Mouse (Mus musculus): Measurements from ENCODE around the gene Gpcpd1. TPM values are rescaled to one million over a fixed set of nuclear protein-coding genes. Genes with fewer than 3 reads are reported as not detected.
A peak's percentile ranks its signal among the peaks of the same experiment; 100 is the strongest.

The Gpcpd1 gene
- polyA plus RNA-seq, 1 experiment from 2014 or later: 73.0 TPM

DNA sequence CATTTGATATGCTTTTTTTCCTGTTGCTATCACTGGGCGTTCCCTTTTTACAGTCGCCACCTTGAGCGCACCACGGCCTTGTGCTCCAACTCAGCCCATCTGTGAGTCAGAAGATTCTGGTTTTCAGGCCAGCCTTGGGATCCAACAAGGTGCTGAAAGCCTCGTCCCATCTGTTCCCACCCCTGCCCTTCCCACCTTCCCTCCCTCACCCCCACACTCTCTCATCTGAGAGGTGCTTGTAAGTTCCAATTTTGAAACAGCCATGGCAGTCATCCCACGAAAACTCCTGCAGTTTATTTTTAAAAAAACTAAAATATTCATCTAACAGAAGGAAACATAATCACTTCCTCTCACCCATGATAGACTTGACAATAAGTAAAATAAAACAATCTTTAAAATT lies 80.0 kb downstream of the Gpcpd1 start:
- no peak for ATAC-seq (ENCODE audit: insufficient read depth)
- Histone ChIP-seq H3K4me1 (replicated peaks) (peaks cover 6% of the 10 kb centered on the region), H3K4me3 (replicated peaks) (no peak overlapping the region), H3K4me2 (no peak overlapping the region), H3K9me3 (replicated peaks) (no peaks in the 10 kb centered on the region), H3K27me3 (no peaks in the 10 kb centered on the region), H3K9ac (no peak overlapping the region), H3K27ac (replicated peaks) (no peak overlapping the region), H3K36me3 (replicated peaks) (no peaks in the 10 kb centered on the region)
- 53% methylated on average over 6 of the region's 6 CpGs for WGBS (ENCODE audit: insufficient replicate concordance)

DNA sequence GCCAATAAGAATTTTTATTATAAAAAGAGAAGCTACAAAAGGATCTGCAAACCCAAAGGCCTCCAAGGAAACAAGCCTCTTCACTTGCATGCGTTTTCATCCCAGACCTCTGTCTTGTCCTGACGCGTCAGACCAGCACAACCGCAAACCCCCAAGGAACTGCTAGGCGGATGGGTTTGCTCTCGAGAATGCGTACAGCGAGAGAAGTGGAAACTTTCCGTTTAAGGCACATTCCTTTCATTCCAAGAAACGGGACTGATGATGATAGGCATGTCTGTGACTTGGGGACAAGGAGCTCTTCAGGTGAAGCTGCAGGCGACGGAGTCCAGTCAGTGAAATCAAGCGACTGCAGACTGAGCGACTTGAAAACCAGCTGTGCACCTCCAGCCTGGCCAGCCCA lies 80.4 kb downstream of the Gpcpd1 start:
- Histone ChIP-seq H3K9me3 (replicated peaks) (no peaks in the 10 kb centered on the region), H3K27me3 (no peaks in the 10 kb centered on the region), H3K4me3 (replicated peaks) (no peak overlapping the region), H3K4me1 (replicated peaks) (peaks cover 2% of the 10 kb centered on the region), H3K27ac (replicated peaks) (no peak overlapping the region), H3K36me3 (replicated peaks) (no peaks in the 10 kb centered on the region), H3K9ac (no peak overlapping the region), H3K4me2 (no peak overlapping the region)
- 70% methylated on average over 14 of the region's 14 CpGs for WGBS (ENCODE audit: insufficient replicate concordance)
- no peak for ATAC-seq (ENCODE audit: insufficient read depth)

DNA sequence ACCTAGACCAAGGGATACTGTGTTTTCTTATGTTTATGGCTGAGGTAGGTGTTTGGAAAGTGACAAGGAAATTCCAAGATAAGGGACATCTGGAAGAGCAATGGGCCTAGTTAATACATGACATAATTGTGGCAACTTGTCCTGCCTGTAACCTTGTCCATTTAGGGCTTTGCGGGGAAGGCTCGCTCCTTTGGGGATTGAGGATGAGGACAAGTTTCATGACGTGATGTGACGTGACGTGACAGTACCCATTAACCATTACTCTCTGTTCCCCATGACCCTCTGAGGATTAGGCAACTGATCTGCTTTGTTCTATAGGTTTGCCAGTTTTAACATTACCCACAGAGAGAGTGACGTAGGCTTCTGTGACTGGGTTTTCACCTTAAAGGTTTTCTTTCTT lies 81.7 kb downstream of the Gpcpd1 start:
- H3K4me1 ChIP-seq (replicated peaks): no peaks in the 10 kb centered on the region
- H3K36me3 ChIP-seq (replicated peaks): no peaks in the 10 kb centered on the region
- no peak for ATAC-seq (ENCODE audit: insufficient read depth)
- no peak overlapping the region for H3K27ac ChIP-seq (replicated peaks)
- no peaks in the 10 kb centered on the region for H3K9me3 ChIP-seq (replicated peaks)
- H3K4me2 ChIP-seq: no peak overlapping the region
- H3K9ac ChIP-seq: no peak overlapping the region
- no peaks in the 10 kb centered on the region for H3K27me3 ChIP-seq
- WGBS (ENCODE audit: insufficient replicate concordance): 75% methylated on average over 6 of the region's 6 CpGs
- H3K4me3 ChIP-seq (replicated peaks): no peak overlapping the region

DNA sequence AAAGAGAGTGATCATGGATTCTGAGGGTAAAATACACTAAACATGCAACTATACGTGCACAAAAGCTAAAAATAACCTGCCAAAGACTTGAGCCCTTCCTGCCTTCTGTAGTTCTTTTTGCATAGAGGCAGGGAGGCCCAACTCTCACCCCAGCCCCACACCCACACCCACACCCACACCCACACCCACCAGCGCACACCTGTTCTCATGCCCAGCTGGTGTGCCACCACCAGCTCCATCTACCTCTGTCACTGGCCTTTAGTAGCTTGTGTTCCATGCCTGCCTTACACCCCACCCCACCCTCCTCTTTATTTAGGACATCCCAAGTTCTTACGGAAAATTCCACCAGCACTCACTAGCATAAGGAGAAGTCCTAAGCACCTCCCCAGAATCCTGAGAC lies 89.2 kb downstream of the Gpcpd1 start:
- H3K27ac ChIP-seq (replicated peaks): no peak overlapping the region
- no peaks in the 10 kb centered on the region for H3K36me3 ChIP-seq (replicated peaks)
- no peak overlapping the region for H3K4me2 ChIP-seq
- no peak overlapping the region for H3K9ac ChIP-seq
- 73% methylated on average over 3 of the region's 3 CpGs for WGBS (ENCODE audit: insufficient replicate concordance)
- no peaks in the 10 kb centered on the region for H3K9me3 ChIP-seq (replicated peaks)
- no peaks in the 10 kb centered on the region for H3K4me1 ChIP-seq (replicated peaks)
- no peaks in the 10 kb centered on the region for H3K27me3 ChIP-seq
- ATAC-seq (ENCODE audit: insufficient read depth): no peak
- H3K4me3 ChIP-seq (replicated peaks): no peak overlapping the region

DNA sequence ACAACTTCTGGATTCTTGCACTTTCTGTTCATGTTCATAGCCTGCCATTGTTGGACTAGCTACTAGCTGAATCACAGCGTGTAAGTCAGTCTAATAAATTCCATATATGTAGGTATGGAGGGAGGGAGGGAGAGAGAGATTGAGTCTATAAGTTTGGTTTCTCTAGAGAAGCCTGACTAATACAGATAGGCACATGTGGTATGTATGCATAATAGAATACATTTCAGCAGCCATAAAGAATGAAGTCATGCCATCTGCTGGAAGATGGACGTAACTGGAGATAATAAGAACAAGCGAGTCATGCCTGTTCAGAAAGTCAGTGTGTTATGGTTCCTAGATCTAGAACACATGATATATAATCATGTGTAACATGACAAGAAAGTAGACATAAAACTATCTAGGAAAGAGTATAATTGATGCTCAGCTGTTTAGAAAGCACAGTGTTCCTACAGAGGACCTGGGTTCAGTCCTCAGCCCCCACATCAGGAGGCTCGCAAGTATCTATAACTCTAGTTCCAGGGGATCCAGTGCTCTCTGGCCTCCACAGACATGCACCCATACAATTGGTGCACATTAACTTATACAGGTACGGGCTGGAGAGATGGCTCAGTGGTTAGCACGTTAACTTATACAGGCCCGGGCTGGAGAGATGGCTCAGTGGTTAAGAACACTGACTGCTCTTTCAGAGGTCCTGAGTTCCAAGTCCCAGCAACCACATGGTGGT lies 90.0 kb downstream of the Gpcpd1 start:
- Histone ChIP-seq H3K4me1 (replicated peaks) (no peaks in the 10 kb centered on the region), H3K9ac (no peak overlapping the region), H3K4me2 (no peak overlapping the region), H3K4me3 (replicated peaks) (no peak overlapping the region), H3K27me3 (no peaks in the 10 kb centered on the region), H3K36me3 (replicated peaks) (no peaks in the 10 kb centered on the region), H3K27ac (replicated peaks) (no peak overlapping the region), H3K9me3 (replicated peaks) (no peaks in the 10 kb centered on the region)
- WGBS (ENCODE audit: insufficient replicate concordance): 57% methylated on average over 7 of the region's 7 CpGs
- ATAC-seq (ENCODE audit: insufficient read depth): no peak

DNA sequence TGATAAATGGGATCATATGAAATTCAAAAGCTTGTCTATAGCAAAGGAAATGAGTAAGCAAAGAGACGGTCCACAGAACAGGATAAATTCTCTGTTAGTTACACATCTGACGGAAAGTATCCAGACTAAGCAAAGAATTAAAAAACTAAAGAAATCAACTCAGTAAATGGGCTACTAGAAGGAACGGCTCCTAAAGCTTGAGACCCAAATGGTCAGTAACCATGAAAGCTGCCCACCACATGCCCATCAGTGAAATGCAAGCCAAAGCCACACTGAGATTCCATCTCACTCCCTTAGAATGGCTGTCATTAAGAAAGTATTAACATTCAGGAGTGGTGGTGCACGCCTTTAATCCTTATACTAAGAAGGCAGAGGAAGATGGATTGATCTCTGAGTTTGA lies 94.3 kb downstream of the Gpcpd1 start:
- 51% methylated on average over 4 of the region's 4 CpGs for WGBS (ENCODE audit: insufficient replicate concordance)
- no peaks in the 10 kb centered on the region for H3K27me3 ChIP-seq
- H3K9ac ChIP-seq: no peak overlapping the region
- no peak for ATAC-seq (ENCODE audit: insufficient read depth)
- no peak overlapping the region for H3K4me2 ChIP-seq
- H3K4me3 ChIP-seq (replicated peaks): no peak overlapping the region
- H3K4me1 ChIP-seq (replicated peaks): no peaks in the 10 kb centered on the region
- H3K9me3 ChIP-seq (replicated peaks): no peaks in the 10 kb centered on the region
- no peaks in the 10 kb centered on the region for H3K36me3 ChIP-seq (replicated peaks)
- no peak overlapping the region for H3K27ac ChIP-seq (replicated peaks)

DNA sequence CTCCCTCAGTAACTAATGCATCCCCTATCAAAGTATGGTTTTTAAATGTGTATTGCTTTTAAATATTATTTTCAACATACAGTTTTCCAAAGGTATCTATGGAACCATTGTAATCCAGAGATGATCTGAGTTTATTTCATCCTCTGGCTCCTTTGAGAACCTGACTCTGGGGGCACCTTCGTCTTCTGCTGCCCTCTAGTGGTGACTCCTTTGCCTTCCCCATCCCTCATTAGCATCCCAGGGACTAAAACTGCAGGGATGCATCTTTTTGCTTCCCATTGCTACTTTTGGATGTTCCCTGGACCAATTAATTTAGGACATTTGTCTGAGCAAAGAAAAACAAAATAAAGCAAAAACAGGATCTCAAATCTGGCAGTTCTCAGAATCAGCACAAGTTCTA lies 102.1 kb downstream of the Gpcpd1 start:
- Histone ChIP-seq H3K9me3 (replicated peaks) (no peaks in the 10 kb centered on the region), H3K27ac (replicated peaks) (no peak overlapping the region), H3K4me2 (no peak overlapping the region), H3K27me3 (peaks cover 4% of the 10 kb centered on the region), H3K4me1 (replicated peaks) (no peaks in the 10 kb centered on the region), H3K36me3 (replicated peaks) (no peaks in the 10 kb centered on the region), H3K9ac (no peak overlapping the region), H3K4me3 (replicated peaks) (no peak overlapping the region)
- WGBS (ENCODE audit: insufficient replicate concordance): 0% methylated on average over 1 of the region's 1 CpGs
- no peak for ATAC-seq (ENCODE audit: insufficient read depth)

DNA sequence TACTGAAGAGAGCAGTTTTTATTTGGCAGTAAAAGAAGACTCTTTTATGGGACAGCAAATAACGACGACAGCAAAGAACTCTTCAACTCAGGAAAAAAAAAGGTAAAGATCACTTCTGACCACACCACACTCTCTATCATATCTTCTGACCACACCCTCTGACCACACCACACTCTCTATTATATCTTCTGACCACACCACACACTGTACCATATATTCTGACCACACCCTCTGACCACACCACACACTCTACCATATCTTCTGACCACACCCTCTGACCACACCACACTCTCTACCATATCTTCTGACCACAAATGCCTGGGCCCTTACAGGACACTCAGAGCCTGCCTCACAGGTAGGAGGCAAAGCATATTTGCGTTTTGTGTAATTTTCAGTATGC lies 106.0 kb downstream of the Gpcpd1 start:
- peaks cover 10% of the 10 kb centered on the region for H3K27me3 ChIP-seq
- 16% methylated on average over 3 of the region's 3 CpGs for WGBS (ENCODE audit: insufficient replicate concordance)
- no peaks in the 10 kb centered on the region for H3K9me3 ChIP-seq (replicated peaks)
- ATAC-seq (ENCODE audit: insufficient read depth): peak; percentile 44; the same call in 1 of the 2 replicates
- H3K4me2 ChIP-seq: no peak overlapping the region
- H3K4me1 ChIP-seq (replicated peaks): no peaks in the 10 kb centered on the region
- H3K4me3 ChIP-seq (replicated peaks): no peak overlapping the region
- no peaks in the 10 kb centered on the region for H3K36me3 ChIP-seq (replicated peaks)
- H3K9ac ChIP-seq: no peak overlapping the region
- H3K27ac ChIP-seq (replicated peaks): no peak overlapping the region

Other genes with a start within 250 kb of the Gpcpd1 start
- gene Prokr2, start 202.3 kb downstream of the Gpcpd1 start, polyA plus RNA-seq (2015; fragmentation: Nextera tagmentation; extraction: Ambion mirVana): 0.15 and 0.16 TPM in 2 replicates
- gene Shld1, start 99.2 kb upstream of the Gpcpd1 start, polyA plus RNA-seq (2015; fragmentation: Nextera tagmentation; extraction: Ambion mirVana): 10.5 TPM in 2 replicates
- gene Chgb, start 193.5 kb upstream of the Gpcpd1 start, polyA plus RNA-seq (2015; fragmentation: Nextera tagmentation; extraction: Ambion mirVana): 0.14 and 0.18 TPM in 2 replicates
- 9.9 and 12.9 TPM in 2 replicates for gene Trmt6, start 228.3 kb upstream of the Gpcpd1 start, polyA plus RNA-seq (2015; fragmentation: Nextera tagmentation; extraction: Ambion mirVana)
- 5.4 and 5.9 TPM in 2 replicates for gene Mcm8, start 228.4 kb upstream of the Gpcpd1 start, polyA plus RNA-seq (2015; fragmentation: Nextera tagmentation; extraction: Ambion mirVana)

All from liver, embryonic 15.5 days (tissue).